Mouse (Mus musculus) heart, postnatal 10 days (tissue): ENCODE measurements around the gene Cab39l. TPM values are rescaled to one million over a fixed set of nuclear protein-coding genes. Genes with fewer than 3 reads are reported as not detected.
"Not testable (repeated sequence)": the region's sequence is repeated elsewhere in the genome, so short reads cannot be mapped to it uniquely, and the experiment has no call there.

ENCODE experiments used
- DNase-seq, 2 experiments: peaks; one replicate each; pipeline ENCODE4 v3.0.0; 2021
- intact Hi-C: fragments of 180-260 bp; cut with DNase I; formaldehyde crosslinking; loops from one replicate; pipeline ENCODE4 v1.15.1; 2025
- total RNA-seq, 2 experiments: library from RNA; stranded (reverse); gene quantifications; 2 replicates each; pipeline ENCODE4 v1.2.3; 2021

Cab39l gene
- total RNA-seq: 10 to 100 TPM; 20.3 to 24.5 TPM

DNA sequence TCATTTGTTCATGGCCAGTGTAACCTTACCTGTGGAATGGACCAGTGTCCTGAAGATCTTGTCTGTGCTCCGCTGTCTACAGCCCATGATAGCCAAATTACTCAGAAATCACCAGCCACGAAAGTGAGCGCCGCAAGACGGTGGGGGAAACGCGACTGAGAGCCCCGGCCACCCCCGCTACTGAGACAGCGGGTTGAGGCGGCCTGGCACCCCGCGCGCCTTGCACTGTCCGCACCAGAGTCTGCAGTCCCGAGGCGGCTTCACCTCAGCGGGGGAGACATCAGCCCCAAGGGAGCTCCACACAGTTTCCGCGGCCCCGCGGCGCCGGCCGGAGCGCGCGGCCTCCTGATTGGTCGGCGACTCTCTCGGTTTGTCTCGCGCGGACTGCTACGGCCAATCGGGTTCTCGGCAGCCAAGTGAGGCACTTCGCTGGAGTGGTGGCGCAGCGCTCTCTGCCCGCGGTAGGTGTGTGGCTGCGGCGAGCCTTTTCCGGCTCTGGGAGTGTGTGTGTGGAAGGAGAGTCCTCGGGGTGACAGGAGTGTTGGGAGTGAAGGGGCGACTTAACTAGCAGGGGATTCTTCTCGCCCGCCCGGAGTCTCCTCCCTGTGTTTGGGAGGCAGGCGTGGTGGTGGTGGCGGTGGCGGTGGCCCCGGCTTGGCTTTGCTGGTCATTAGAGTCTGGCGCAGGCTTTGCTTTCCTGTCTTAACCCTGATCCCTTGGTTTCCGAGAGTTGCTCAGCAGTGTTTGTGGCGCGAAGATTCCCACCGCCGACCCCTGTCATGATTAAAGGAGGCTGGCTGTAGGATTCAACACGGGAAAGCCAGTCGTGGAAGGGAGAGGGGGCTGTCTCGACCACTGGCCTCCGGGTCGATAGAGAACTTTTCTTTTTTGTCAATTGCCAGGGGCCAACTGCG is at the start of gene Cab39l, which contains the start of gene Setdb2:
Gene Cab39l (plus strand): TSS at position 415 of the 914 bp plus-strand sequence.
Gene Setdb2 (minus strand): TSS at position 327 of the 914 bp plus-strand sequence.
- intact Hi-C loops: loop anchor here (1.0 to 5.0 kb wide), 3 partner anchors 20 to 239 kb away; partner anchors contain the start of genes Phf11d and Rcbtb1
- DNase-seq: peak; percentile 95 to 97

DNA sequence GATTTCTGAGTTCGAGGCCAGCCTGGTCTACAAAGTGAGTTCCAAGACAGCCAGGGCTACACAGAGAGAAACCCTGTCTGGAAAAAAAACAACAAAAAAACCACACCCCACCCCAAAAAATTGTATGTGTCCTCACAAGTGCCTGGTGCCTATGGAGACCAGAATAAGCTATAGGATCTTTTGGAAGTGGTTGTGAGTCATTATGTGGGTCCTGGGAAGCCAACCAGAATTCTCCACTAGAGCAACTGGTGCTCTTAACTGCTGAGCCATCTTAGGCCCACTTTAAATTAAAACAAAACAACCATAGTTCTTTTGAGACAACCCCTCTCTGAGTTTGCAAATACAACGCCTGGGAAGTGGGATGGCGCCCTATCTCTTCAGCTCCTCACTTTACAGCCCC is 45.5 kb upstream of the Cab39l start, which contains the start of gene Phf11c:
Gene Phf11c (minus strand): TSS at position 101 of the 400 bp plus-strand sequence.
- intact Hi-C loops: no loop called here
- no peak for DNase-seq

DNA sequence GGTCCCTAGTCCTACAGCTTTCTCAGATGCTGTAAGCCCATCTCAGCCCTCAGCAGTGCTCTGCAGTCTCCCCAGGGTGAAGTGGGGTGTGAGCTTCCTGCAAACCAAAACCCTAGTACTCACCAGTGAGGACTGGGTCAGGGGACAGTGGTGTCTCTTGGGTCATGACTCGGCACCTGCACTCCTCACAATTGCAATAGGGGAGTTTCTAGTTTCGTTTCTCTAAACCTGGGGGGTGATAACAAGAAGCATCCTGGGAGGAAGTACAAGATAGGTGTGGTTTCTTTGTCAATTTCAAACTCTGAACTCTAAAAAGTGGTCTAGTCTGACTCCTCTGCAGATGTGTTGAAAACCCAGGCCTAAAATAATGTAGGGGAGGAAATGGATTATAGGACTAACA is 43.8 kb upstream of the Cab39l start:
- DNase-seq: no peak
- intact Hi-C loops: no loop called here

- intact Hi-C loops: not testable (repeated sequence)
Observed at GRCm38 (mm10) chr14:59414979-59415378, 25.8 kb upstream of the Cab39l start.

GRCm38 (mm10) chr14:59418171-59418570 is 22.6 kb upstream of the Cab39l start:
- peak in 1 of 2 experiments; percentile 50 for DNase-seq
- intact Hi-C loops: no loop called here

More at GRCm38 (mm10) chr14:59414979-59415378, 25.8 kb upstream of the Cab39l start:
- not testable (repeated sequence) for DNase-seq

DNA sequence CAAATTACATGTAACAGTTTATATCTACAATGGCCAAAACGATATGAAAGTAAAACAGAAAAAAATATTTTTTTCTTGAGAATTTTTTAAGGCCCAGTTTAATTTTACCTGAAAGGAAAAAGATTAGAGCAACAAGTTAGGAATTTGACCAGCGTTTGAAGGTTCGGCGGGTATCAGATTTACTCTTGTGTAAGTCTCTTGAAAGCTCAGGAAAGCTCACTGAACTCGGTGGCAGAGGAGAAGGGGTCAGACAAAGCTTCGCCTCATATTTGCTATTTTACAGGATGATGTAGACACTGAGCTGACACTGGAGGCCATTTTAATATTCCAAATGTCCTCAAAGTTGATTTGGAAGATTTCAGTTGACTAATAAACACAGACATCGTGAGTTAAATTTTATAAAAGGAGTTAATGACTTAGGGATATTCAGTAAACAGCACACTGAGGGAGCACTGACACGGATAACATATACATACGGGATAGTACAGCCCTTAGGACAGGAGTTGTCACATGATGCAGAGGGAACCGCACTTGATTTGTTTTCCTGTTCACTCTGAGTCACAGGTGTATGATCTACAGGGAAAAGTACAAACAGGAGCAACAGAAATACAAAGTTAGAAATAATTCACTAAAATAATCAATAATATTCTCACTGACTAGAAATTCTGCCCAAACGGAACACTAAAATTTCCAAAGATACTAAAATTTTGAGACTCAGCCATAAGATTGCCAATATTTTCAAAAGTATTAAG is 17.7 kb upstream of the Cab39l start:
- DNase-seq: no peak
- intact Hi-C loops: no loop called here

DNA sequence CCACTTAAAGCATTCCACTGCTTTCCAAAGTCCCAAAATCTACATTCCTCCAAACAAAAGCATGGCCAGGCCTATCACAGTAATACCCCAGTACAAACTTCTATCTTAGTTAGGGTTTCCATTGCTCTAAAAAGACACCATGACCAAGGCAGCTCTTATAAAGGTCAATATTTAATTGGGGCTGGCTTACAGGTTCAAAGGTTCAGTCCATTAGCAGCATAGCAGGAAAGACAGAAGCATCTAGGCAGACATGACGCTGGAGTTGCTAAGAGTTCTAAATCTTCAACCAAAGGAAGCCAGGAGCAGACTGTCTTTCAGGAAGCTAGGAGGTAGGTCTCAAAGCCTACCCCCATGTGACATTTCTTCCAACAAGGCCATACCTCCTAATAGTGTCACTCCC is 10.2 kb upstream of the Cab39l start:
- no peak for DNase-seq
- intact Hi-C loops: no loop called here

DNA sequence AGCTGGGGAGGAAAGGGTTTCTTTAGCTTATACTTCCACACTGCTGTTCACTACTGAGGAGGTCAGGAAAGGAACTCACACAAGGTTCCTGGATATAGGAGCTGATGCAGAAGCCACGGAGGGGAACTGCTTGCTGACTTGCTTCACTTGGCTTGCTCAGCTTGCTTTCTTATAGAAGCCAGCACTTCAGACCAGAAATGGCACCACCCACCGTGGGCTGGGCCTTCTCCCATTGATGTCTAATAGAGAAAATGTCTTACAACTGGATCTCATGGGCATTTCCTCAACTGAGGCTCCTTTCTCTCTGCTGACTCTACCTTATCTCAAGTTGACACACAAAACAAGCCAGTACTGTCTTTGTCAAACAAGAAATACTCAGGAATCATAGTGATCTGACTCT is 6.9 kb upstream of the Cab39l start:
- intact Hi-C loops: no loop called here

GRCm38 (mm10) chr14:59435206-59435605 is 5.6 kb upstream of the Cab39l start:
- no peak for DNase-seq
- intact Hi-C loops: no loop called here

More for the DNA sequence above, 6.9 kb upstream of the Cab39l start:
- DNase-seq: no peak

DNA sequence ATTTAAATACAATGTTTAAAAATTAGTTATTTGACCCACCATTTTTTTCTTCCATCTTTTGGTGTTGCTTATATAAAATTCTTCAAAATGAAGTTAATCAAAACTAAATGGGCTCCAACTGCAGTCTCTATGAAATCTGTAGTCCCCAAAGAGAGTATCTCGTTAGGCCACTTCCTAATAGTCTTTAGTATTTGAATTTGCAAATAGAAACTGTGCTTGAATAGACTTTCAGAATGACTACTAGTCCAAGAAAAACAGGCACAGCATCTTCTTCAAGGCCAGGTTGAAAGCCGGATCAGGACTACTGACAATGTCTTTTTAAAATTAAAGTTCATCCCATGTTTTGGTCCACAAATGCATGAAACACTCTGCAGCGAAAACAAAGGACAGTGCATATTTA is 3.4 kb upstream of the Cab39l start:
- intact Hi-C loops: no loop called here
- DNase-seq: no peak

- intact Hi-C loops: no loop called here
- DNase-seq: no peak
Observed at GRCm38 (mm10) chr14:59438505-59438904, 2.3 kb upstream of the Cab39l start.

- intact Hi-C loops: loop anchor here (1.0 to 5.0 kb wide), 3 partner anchors 19 to 238 kb away; partner anchors contain the start of genes Phf11d and Rcbtb1
Observed at GRCm38 (mm10) chr14:59440039-59440438, 733 bp upstream of the Cab39l start.

GRCm38 (mm10) chr14:59441472-59441805 is 667 bp downstream of the Cab39l start:
- no peak for DNase-seq
- intact Hi-C loops: loop anchor here (2.0 to 5.0 kb wide), 2 partner anchors 21 to 239 kb away; partner anchors contain the start of gene Rcbtb1

More at GRCm38 (mm10) chr14:59440039-59440438, 733 bp upstream of the Cab39l start:
- DNase-seq: no peak

DNA sequence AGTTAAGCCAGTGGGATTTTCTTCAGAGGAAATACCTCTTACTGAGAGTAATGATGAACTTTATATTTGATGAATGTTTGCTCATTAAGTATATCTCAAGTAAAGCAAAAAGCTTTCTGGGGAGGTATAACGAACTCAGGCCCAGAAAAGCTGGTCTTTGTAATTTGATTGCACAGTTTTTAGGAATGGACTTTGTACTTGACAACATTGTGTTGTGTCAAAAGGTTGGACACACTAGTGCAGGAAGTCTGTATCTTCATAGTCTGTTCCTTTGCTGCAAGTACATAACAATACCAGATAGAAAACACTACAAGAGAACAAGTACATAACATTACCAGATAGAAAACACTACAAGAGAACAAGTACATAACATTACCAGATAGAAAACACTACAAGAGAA is 4.6 kb downstream of the Cab39l start:
- intact Hi-C loops: no loop called here
- DNase-seq: no peak

GRCm38 (mm10) chr14:59447981-59448380 is 7.2 kb downstream of the Cab39l start:
- DNase-seq: peak; percentile 37 to 59
- intact Hi-C loops: no loop called here

DNA sequence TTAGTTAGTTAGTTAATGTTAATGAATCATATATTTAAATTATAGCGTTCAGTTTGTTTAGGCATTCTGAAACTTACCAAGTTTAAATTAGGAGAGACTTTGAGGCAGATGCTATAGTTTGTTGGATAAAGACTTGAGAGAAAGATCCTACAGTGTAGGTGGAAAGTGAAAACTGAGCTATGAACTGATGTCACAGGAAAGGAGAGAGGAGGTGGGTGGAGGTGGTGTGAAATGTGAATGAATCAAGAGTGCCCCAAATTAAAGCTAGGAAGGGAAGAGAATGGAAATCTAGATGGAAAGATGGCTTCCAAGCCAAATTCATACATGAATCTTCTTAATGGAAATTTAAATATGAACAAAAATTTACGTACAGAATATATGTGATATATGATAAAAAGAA is 25.7 kb downstream of the Cab39l start:
- DNase-seq: no peak
- intact Hi-C loops: no loop called here

GRCm38 (mm10) chr14:59467798-59468197 is 27.0 kb downstream of the Cab39l start:
- intact Hi-C loops: loop anchor here (2.0 kb wide), 1 partner anchor 87 kb away; no protein-coding TSS in a partner anchor
- peak; percentile 10 to 11 for DNase-seq

DNA sequence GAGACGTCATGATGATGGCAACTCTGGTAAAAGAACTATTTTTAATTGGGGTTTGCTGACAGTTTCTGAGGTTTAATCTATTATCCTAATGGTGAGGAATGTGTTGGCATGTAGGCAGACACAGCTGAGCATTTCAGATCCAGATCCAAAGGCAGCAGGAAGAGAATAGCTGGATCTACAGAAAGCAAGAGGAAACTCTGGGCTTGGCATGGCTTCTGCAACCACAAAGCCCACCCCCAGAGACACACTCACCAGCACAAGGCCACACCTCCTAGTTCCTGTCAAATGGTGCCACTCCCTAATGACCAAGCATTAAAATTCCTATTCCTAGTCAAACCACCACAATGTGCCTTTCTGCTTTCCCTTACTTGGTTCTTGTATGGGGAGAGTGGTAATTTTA is 30.0 kb downstream of the Cab39l start:
- intact Hi-C loops: no loop called here
- DNase-seq: peak; percentile 26 to 42

- peak; percentile 20 to 27 for DNase-seq
- intact Hi-C loops: no loop called here
Observed at GRCm38 (mm10) chr14:59478699-59479098, 37.9 kb downstream of the Cab39l start.

- DNase-seq: no peak
- intact Hi-C loops: no loop called here
Observed at GRCm38 (mm10) chr14:59485247-59485810, 44.6 kb downstream of the Cab39l start.

- no peak for DNase-seq
- intact Hi-C loops: no loop called here
Observed at GRCm38 (mm10) chr14:59492376-59492775, 51.6 kb downstream of the Cab39l start.
